45 mouse cellular contexts compared by ENCODE assay signal in genomic region chr6:129288708-129289107, GRCm38 (mm10). TPM values are rescaled to one million over a fixed set of nuclear protein-coding genes. Genes with fewer than 3 reads are reported as not detected.
"Had no signal": no experiment of that assay in that cellular context is flagged by ENCODE, and none has a peak within 500 bp of the region (broad histone marks: within the 10 kb centered on the region; RNA-seq: fewer than 3 reads in every experiment).

No protein-coding gene starts in this region.

- DNase-seq: left cerebral cortex, postnatal 4 days; liver; liver, embryonic 13.5 days; lung, adult 18-20 months; lung, adult 2 months; lung, embryonic 14.5 days; lung, postnatal 10 days; lung, postnatal 14 days; lung, postnatal 36 days; lung, postnatal 4 days; midbrain, embryonic 14.5 days had no signal

- H3K27me3 ChIP-seq: limb, embryonic 12.5 days; limb, embryonic 13.5 days; limb, embryonic 15.5 days; liver, embryonic 12.5 days; liver, embryonic 13.5 days; liver, embryonic 15.5 days; lung, embryonic 15.5 days; megakaryocyte, embryonic 14.5 days; midbrain, embryonic 12.5 days; midbrain, embryonic 13.5 days; midbrain, embryonic 15.5 days; neural tube, embryonic 12.5 days had no signal

- H3K4me2 ChIP-seq: limb, embryonic 12.5 days; limb, embryonic 13.5 days; limb, embryonic 15.5 days; liver, embryonic 11.5 days; liver, embryonic 12.5 days; liver, embryonic 13.5 days; liver, embryonic 15.5 days; lung, embryonic 14.5 days; lung, embryonic 15.5 days; midbrain, embryonic 11.5 days; midbrain, embryonic 12.5 days; midbrain, embryonic 13.5 days; midbrain, embryonic 15.5 days; neural tube, embryonic 12.5 days had no signal

- H3K9me3 ChIP-seq: limb, embryonic 10.5 days; limb, embryonic 12.5 days; limb, embryonic 13.5 days; limb, embryonic 15.5 days; liver, embryonic 12.5 days; liver, embryonic 13.5 days; liver, embryonic 15.5 days; lung, embryonic 15.5 days; megakaryocyte, embryonic 14.5 days; midbrain, embryonic 12.5 days; midbrain, embryonic 13.5 days; midbrain, embryonic 15.5 days; neural tube, embryonic 12.5 days had no signal

- H3K4me3 ChIP-seq: left cerebral cortex, adult 2 months; limb, embryonic 10.5 days; limb, embryonic 12.5 days; limb, embryonic 13.5 days; limb, embryonic 15.5 days; liver, embryonic 12.5 days; liver, embryonic 13.5 days; liver, embryonic 15.5 days; lung, embryonic 15.5 days; megakaryocyte, embryonic 14.5 days; midbrain, embryonic 12.5 days; midbrain, embryonic 13.5 days; midbrain, embryonic 15.5 days; myocyte; neural tube, embryonic 12.5 days had no signal

- ATAC-seq: liver, embryonic 12.5 days; lung, postnatal 0 days; midbrain, embryonic 13.5 days; midbrain, embryonic 15.5 days; midbrain, embryonic 16.5 days had no signal

- H3K9ac ChIP-seq: limb, embryonic 12.5 days; limb, embryonic 13.5 days; limb, embryonic 15.5 days; liver, embryonic 12.5 days; liver, embryonic 13.5 days; liver, embryonic 14.5 days; liver, embryonic 15.5 days; lung, embryonic 14.5 days; lung, embryonic 15.5 days; midbrain, embryonic 12.5 days; midbrain, embryonic 13.5 days; midbrain, embryonic 15.5 days; neural tube, embryonic 12.5 days had no signal

- H3K27ac ChIP-seq: left cerebral cortex, adult 2 months; limb, embryonic 10.5 days; limb, embryonic 12.5 days; limb, embryonic 13.5 days; limb, embryonic 15.5 days; liver, embryonic 12.5 days; liver, embryonic 13.5 days; liver, embryonic 14.5 days; liver, embryonic 15.5 days; lung, embryonic 15.5 days; macrophage; midbrain, embryonic 12.5 days; midbrain, embryonic 13.5 days; midbrain, embryonic 15.5 days; neural tube, embryonic 12.5 days had no signal

- H3K36me3 ChIP-seq: limb, embryonic 10.5 days; limb, embryonic 12.5 days; limb, embryonic 13.5 days; limb, embryonic 15.5 days; liver, embryonic 12.5 days; liver, embryonic 13.5 days; liver, embryonic 15.5 days; lung, embryonic 15.5 days; midbrain, embryonic 12.5 days; midbrain, embryonic 13.5 days; midbrain, embryonic 15.5 days; neural tube, embryonic 12.5 days had no signal

- H3K4me1 ChIP-seq: limb, embryonic 10.5 days; limb, embryonic 12.5 days; limb, embryonic 13.5 days; limb, embryonic 15.5 days; liver, embryonic 13.5 days; liver, embryonic 15.5 days; lung, embryonic 15.5 days; midbrain, embryonic 12.5 days; midbrain, embryonic 13.5 days; midbrain, embryonic 15.5 days; neural tube, embryonic 12.5 days had no signal

RNA-seq across cellular contexts. Expression of gene Cd69, which starts 13.5 kb away (rescaled TPM):
- total RNA-seq: left cerebral cortex, adult 2 months; left cerebral cortex, adult 8-10 months; left cerebral cortex, postnatal 10 days; left cerebral cortex, postnatal 14 days; left cerebral cortex, postnatal 25 days; left cerebral cortex, postnatal 36 days; left cerebral cortex, postnatal 4 days; midbrain, postnatal 0 days had no signal
- polyA plus RNA-seq: limb, embryonic 12.5 days; lung, embryonic 14.5 days; midbrain, embryonic 11.5 days; midbrain, embryonic 12.5 days; midbrain, embryonic 13.5 days; midbrain, embryonic 15.5 days; midbrain, embryonic 16.5 days; midbrain, postnatal 0 days; neural tube, embryonic 11.5 days; neural tube, embryonic 12.5 days had no signal

RNA-seq across cellular contexts. Expression of gene 4922502D21Rik, which starts 42.9 kb away (rescaled TPM):
- total RNA-seq: left cerebral cortex, adult 2 months; left cerebral cortex, adult 8-10 months; left cerebral cortex, postnatal 10 days; left cerebral cortex, postnatal 14 days; left cerebral cortex, postnatal 25 days; left cerebral cortex, postnatal 36 days; left cerebral cortex, postnatal 4 days; liver, adult 2 months; megakaryocyte progenitor cell, adult 5-6 weeks; megakaryocyte-erythroid progenitor cell, adult 5-6 weeks; midbrain, postnatal 0 days had no signal
- polyA plus RNA-seq: limb, embryonic 10.5 days; limb, embryonic 11.5 days; limb, embryonic 12.5 days; limb, embryonic 13.5 days; limb, embryonic 14.5 days; limb, embryonic 15.5 days; liver, adult 2 months; liver, embryonic 11.5 days; liver, embryonic 12.5 days; liver, embryonic 13.5 days; liver, embryonic 14.5 days; liver, embryonic 15.5 days; liver, embryonic 16.5 days; lung, adult 2 months; lung, embryonic 14.5 days; lung, embryonic 15.5 days; lung, embryonic 16.5 days; lung, postnatal 0 days; macrophage; midbrain, embryonic 11.5 days; midbrain, embryonic 12.5 days; midbrain, embryonic 13.5 days; midbrain, embryonic 14.5 days; midbrain, embryonic 15.5 days; midbrain, embryonic 16.5 days; midbrain, postnatal 0 days; myocyte; neural tube, embryonic 11.5 days; neural tube, embryonic 12.5 days had no signal

RNA-seq across cellular contexts. Expression of gene Clec12a, which starts 53.8 kb away (rescaled TPM):
- polyA plus RNA-seq: myocyte had no signal
